ENCODE assay signal across 23 mouse cellular contexts in genomic region chr14:99708066-99708465, GRCm38 (mm10).
"Had no signal": no experiment of that assay in that cellular context is flagged by ENCODE, and none has a peak within 500 bp of the region (broad histone marks: within the 10 kb centered on the region; RNA-seq: fewer than 3 reads in every experiment).

No protein-coding gene starts in this region.

- DNase-seq: gastrocnemius, postnatal 25 days; heart, adult 18-20 months; heart, postnatal 10 days; heart, postnatal 4 days; kidney, adult 18-20 months; kidney, adult 8-10 months; kidney, postnatal 10 days; kidney, postnatal 25 days; kidney, postnatal 4 days; liver had no signal

- H3K36me3 ChIP-seq: heart, embryonic 10.5 days; heart, embryonic 12.5 days; hindbrain, embryonic 10.5 days; hindbrain, embryonic 12.5 days; intestine, embryonic 15.5 days; limb, embryonic 10.5 days; limb, embryonic 12.5 days had no signal

- H3K9me3 ChIP-seq: heart, embryonic 10.5 days; heart, embryonic 12.5 days; hindbrain, embryonic 10.5 days; hindbrain, embryonic 12.5 days; intestine, embryonic 15.5 days; limb, embryonic 10.5 days; limb, embryonic 12.5 days had no signal

- H3K4me1 ChIP-seq: heart, embryonic 10.5 days; heart, embryonic 12.5 days; hindbrain, embryonic 10.5 days; hindbrain, embryonic 12.5 days; intestine, embryonic 15.5 days had no signal

- H3K27me3 ChIP-seq: heart, embryonic 12.5 days; hindbrain, embryonic 12.5 days; intestine, embryonic 15.5 days; limb, embryonic 12.5 days had no signal

- H3K4me3 ChIP-seq: heart, embryonic 10.5 days; heart, embryonic 12.5 days; hindbrain, embryonic 10.5 days; hindbrain, embryonic 12.5 days; intestine, embryonic 15.5 days; layer of hippocampus, adult 2 months; left cerebral cortex, adult 2 months; limb, embryonic 10.5 days; limb, embryonic 12.5 days had no signal

- ATAC-seq: hindbrain, embryonic 16.5 days; inflammation-experienced regulatory T-cells, adult 6 months; intestine, embryonic 15.5 days; intestine, postnatal 0 days had no signal

- H3K27ac ChIP-seq: heart, embryonic 10.5 days; hindbrain, embryonic 10.5 days; hindbrain, embryonic 12.5 days; hindbrain, embryonic 14.5 days; intestine, embryonic 15.5 days; layer of hippocampus, adult 2 months; left cerebral cortex, adult 2 months; limb, embryonic 10.5 days; limb, embryonic 12.5 days had no signal

- H3K9ac ChIP-seq: heart, embryonic 12.5 days; hindbrain, embryonic 12.5 days; hindbrain, embryonic 14.5 days; intestine, embryonic 15.5 days; limb, embryonic 12.5 days had no signal

- H3K4me2 ChIP-seq: heart, embryonic 12.5 days; hindbrain, embryonic 12.5 days; hindbrain, embryonic 14.5 days; intestine, embryonic 15.5 days; limb, embryonic 12.5 days had no signal
